Mouse (Mus musculus): ENCODE data around the gene Gpx4.

DNA sequence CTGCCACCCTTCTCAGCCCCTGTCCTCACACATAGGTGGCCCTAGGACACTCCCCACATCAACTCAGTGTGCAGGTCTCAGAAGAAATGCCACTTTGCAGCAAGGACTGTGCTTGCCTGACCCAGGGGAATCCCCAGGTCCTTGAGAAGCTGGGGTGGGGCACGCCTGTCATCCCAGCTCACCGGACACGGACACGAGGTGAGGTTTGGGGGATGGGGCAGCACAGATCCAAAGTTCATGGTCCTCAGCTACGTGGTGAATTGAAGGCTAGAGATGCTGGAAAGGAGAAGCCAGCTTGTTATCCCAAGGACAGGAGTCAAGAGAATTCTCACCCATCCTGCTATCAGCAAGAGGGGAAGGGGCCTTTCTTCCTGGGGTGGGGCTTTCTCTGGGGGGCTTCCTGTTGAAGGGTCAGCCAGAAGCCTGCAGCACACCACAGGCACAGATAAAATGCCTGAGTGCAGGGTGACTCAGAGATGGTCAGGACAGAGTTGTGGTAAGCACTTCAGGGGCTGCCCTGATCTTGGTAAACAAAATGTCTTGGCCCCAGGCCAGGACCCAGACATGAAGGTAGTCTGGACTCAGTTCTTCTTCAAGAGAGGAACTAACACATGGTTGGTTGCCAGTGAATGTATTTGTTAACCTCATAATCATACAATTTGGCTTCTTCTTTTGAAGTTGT, 14.0 kb upstream of the Gpx4 start:
- no peak for TF ChIP-seq POLR2A (IDR thresholded peaks at IDR 0.05; ENCODE audit: insufficient read length, low read depth)
- TF ChIP-seq MAX (IDR thresholded peaks at IDR 0.05; ENCODE audit: low read depth), result no peak
- TF ChIP-seq USF1 (IDR thresholded peaks at IDR 0.05; ENCODE audit: low read depth), result no peak
- TF ChIP-seq MYOG (IDR thresholded peaks at IDR 0.05; ENCODE audit: control insufficient read depth in 1 of 3, insufficient read depth in 1 of 3, insufficient read length in 2 of 3, low read depth in 2 of 3), result no peak
- no peak for TF ChIP-seq CEBPB (IDR thresholded peaks at IDR 0.05; ENCODE audit: insufficient read depth, poor library complexity, severe bottlenecking)
